Mouse (Mus musculus) NIH3T3 (cell line): ENCODE measurements around the gene Gm6351.
"Not testable (repeated sequence)": the region's sequence is repeated elsewhere in the genome, so short reads cannot be mapped to it uniquely, and the experiment has no call there.

Experiments used
- DNase-seq: peaks from one replicate; pipeline ENCODE4 v3.0.0-alpha.2; 2012; ENCODE audit warnings: low read depth

Gene Gm6351

DNA sequence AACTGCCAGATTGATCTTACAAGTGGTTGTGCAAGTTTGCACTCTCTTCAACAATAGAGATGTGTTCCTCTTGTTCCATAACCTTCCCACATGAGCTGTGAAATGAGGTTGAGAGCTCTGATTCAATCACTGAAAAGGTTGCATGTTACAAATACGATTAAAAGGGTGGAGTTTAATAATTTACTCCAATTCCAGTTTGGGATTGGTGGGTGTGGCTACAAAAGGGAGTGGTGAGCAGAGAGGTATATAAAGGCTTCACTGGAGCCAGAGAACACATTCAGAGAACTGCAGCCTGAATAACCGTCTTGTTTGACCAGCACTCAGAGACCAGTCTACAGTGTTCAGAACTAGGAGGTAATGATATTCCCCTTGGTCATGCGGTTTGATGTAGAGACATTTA, at the start of gene Gm6351:
Gm6351 (plus strand) TSS at position 301 of the 400 bp plus-strand sequence.
- not testable (repeated sequence) for DNase-seq

GRCm38 (mm10) chr5:94070445-94070844, 5.7 kb upstream of the Gm6351 start, which contains the start of gene BC061212:
Gene BC061212 (minus strand): TSS chr5:94070545.
- not testable (repeated sequence) for DNase-seq
